Mouse (Mus musculus) kidney, embryonic 14.5 days (tissue): ENCODE results near the gene Strip1. TPM values are rescaled to one million over a fixed set of nuclear protein-coding genes. Genes with fewer than 3 reads are reported as not detected.

Source experiments
- ATAC-seq: fragments of 200-750 bp; cut with Nextera tagmentation; 2 replicates; pipeline ENCODE4 v1.8.0; 2017; ENCODE audit warnings: moderate number of reproducible peaks, mild to moderate bottlenecking, moderate TSS enrichment, moderate library complexity; ENCODE audit not compliant: low FRiP score, low TSS enrichment
- H3K27ac ChIP-seq: fragments of 300-500 bp; sonication (generic); 2 replicates; pipeline ENCODE4 v1.5.1; 2014; ENCODE audit warnings: low read depth, mild to moderate bottlenecking, low read length, moderate library complexity, mixed read lengths
- H3K27me3 ChIP-seq: fragments of 300-500 bp; sonication (generic); 2 replicates; pipeline ENCODE4 v1.6.1; 2014; ENCODE audit warnings: mild to moderate bottlenecking, low read length; ENCODE audit not compliant: control insufficient read depth, insufficient read depth
- H3K36me3 ChIP-seq: fragments of 300-500 bp; sonication (generic); 2 replicates; pipeline ENCODE4 v1.6.1; 2014; ENCODE audit warnings: low read length, mixed read lengths; ENCODE audit not compliant: control insufficient read depth, insufficient read depth
- H3K4me1 ChIP-seq: fragments of 300-500 bp; sonication (generic); 2 replicates; pipeline ENCODE4 v1.6.1; 2014; ENCODE audit warnings: low read length, mixed read lengths; ENCODE audit not compliant: control insufficient read depth, insufficient read depth
- H3K4me2 ChIP-seq: fragments of 300-500 bp; sonication (generic); replicated peaks from 2 replicates; pipeline ENCODE4 v1.6.1; 2014; ENCODE audit warnings: low read depth, mild to moderate bottlenecking, low read length
- H3K4me3 ChIP-seq: fragments of 300-500 bp; sonication (generic); 2 replicates; pipeline ENCODE4 v1.5.1; 2014; ENCODE audit warnings: mild to moderate bottlenecking, low read length
- H3K9ac ChIP-seq: fragments of 300-500 bp; sonication (generic); 2 replicates; pipeline ENCODE4 v1.6.1; 2014; ENCODE audit warnings: low read depth, mild to moderate bottlenecking, low read length, moderate library complexity
- H3K9me3 ChIP-seq: fragments of 300-500 bp; sonication (generic); 2 replicates; pipeline ENCODE4 v1.6.1; 2016; ENCODE audit warnings: low read length; ENCODE audit not compliant: control insufficient read depth
- WGBS: fragments of 180-500 bp; shearing (Covaris S2); extraction: QIAGEN DNeasy Blood & Tissue Kit; methylation state at CpG from one replicate; pipeline ENCODE4 v1.1.7; 2014; 5-methylcytosine and 5-hydroxymethylcytosine counted together
- polyA plus RNA-seq: library from polyadenylated mRNA; unstranded; fragments of >200 nt; fragmentation: Nextera tagmentation; extraction: Ambion mirVana; gene quantifications from 2 replicates; pipeline ENCODE4 v1.2.1, GENCODE M21; 2014

Gene Strip1
- polyA plus RNA-seq, 1 experiment from 2014 or later: 55.0 TPM

DNA sequence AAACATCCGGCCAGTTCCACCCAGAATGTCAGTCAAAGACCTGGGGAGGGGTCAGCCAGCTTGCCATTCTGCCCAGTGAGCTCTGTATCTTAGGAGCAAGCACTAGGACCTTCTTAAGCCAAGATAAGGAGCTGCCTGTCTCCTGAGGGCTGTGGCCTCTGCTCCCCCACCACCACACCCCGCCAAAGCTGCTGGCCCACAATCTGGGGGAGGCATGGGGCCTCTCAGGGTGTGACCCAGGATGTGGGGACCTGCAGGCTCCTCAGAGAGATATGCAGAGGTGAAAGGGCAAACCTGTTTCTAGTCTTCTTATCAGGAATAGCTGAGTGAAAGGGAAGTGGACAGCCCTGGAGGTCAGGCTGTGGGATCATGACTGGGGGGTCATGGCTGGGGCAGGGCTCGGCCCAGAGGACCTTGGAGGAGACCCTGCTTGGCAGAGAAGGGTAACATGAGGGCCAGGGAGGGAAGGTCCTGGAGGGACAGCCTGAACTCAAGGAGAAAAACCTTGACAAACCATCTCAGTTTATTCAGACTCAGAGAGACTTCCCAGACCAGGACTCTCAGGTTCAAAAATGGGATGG, 53.6 kb downstream of the Strip1 start:
- Histone ChIP-seq H3K4me2 (no peak overlapping the region), H3K36me3 (no peaks in the 10 kb centered on the region), H3K4me1 (0 out of 2 replicates have a peak, but pooled peaks cover 2% of the 10 kb centered on the region), H3K9me3 (no peaks in the 10 kb centered on the region), H3K27ac (no peak overlapping the region), H3K4me3 (no peak overlapping the region), H3K9ac (no peak overlapping the region), H3K27me3 (peaks cover 41% of the 10 kb centered on the region)
- no peak for ATAC-seq
- WGBS: 40% methylated on average over 3 of the region's 3 CpGs

DNA sequence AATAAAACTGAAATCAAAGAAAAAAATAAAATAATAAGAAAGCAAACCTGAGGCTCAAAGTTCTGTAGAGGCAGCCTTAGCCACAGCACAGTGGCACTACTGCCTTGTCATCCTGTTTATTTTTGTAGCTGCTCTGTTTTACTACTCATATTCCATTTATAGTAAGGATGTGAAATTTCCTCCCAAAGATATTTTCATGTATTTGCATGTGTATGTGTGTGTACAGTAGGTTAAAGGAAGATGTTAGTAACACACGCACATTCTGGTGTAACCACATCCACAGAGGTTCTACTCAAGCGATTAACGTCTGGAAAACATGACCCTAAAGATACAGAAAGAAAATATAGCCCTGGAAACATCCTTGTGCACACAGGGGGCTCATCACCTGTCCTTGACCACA, 54.7 kb downstream of the Strip1 start:
- Histone ChIP-seq H3K4me3 (no peak overlapping the region), H3K4me2 (no peak overlapping the region), H3K4me1 (no peaks in the 10 kb centered on the region), H3K9me3 (no peaks in the 10 kb centered on the region), H3K27me3 (peaks cover 32% of the 10 kb centered on the region), H3K27ac (no peak overlapping the region), H3K9ac (no peak overlapping the region), H3K36me3 (no peaks in the 10 kb centered on the region)
- ATAC-seq: no peak
- WGBS: 74% methylated on average over 3 of the region's 3 CpGs

DNA sequence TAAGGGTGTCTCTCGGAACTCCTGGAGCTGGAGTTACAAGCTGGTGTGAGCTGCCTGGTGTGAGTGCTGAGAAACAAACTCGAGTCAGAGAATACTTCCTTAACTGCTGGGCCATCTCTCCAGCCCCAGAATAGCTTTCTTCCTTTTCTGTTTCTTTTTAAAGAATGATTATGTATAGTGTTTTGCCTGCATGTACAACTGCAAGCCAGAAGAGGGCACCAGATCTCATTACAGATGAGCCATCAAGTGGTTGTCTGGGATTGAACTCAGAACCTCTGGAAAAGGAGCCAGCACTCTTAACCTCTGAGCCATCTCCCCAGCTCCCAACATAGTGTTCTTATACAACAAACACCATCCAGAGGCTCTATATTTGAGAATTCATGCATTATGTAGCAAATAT, 60.3 kb downstream of the Strip1 start:
- ATAC-seq: no peak
- Histone ChIP-seq H3K4me1 (no peaks in the 10 kb centered on the region), H3K27me3 (no peaks in the 10 kb centered on the region), H3K9me3 (no peaks in the 10 kb centered on the region), H3K4me2 (no peak overlapping the region), H3K36me3 (no peaks in the 10 kb centered on the region), H3K9ac (no peak overlapping the region), H3K4me3 (no peak overlapping the region), H3K27ac (no peak overlapping the region)
- WGBS: 45% methylated on average over 2 of the region's 2 CpGs

DNA sequence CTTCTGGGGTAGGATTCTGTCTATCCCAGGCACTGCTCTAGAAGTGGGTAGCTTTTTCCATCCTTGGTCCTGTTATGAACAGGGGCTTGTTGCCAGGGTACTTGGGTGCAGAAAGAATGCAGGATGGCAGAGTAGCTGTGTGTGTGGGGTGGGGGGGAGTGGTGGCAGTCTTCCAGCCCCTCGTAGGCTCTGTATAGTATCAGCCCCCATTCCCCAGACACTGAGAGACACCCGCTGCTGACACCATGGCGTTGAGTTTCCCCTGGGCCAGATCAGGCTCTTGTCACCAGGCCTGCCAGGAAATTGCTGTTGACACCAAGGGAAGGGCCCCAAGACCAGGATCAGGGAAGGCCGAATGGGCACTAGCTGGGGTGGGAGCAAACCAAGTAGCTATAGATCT, 62.8 kb downstream of the Strip1 start:
- H3K36me3 ChIP-seq: no peaks in the 10 kb centered on the region
- no peak overlapping the region for H3K9ac ChIP-seq
- H3K4me2 ChIP-seq: no peak overlapping the region
- 65% methylated on average over 4 of the region's 4 CpGs for WGBS
- no peak overlapping the region for H3K27ac ChIP-seq
- no peak for ATAC-seq
- no peaks in the 10 kb centered on the region for H3K4me1 ChIP-seq
- no peaks in the 10 kb centered on the region for H3K9me3 ChIP-seq
- no peaks in the 10 kb centered on the region; the same call in 1 of the 2 replicates for H3K27me3 ChIP-seq
- H3K4me3 ChIP-seq: no peak overlapping the region

DNA sequence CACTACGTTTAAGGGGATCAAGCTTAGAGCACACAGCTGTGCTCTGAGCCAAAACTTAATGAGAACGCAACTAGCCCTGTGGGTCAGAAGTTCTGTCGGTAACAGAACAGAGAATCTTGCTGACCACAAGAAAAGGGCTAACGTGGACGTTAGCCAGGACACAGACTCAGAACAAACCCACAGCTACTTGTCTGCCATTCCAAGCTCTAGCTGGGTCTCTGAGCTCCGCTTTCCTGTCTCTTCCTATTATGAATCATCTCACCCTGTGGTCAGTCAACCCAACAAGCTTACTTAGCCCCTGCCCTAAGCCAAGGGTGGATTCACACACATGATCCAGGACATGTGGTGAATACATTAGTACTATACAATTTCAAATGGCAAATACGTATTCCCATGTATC, 63.7 kb downstream of the Strip1 start:
- H3K4me3 ChIP-seq: no peak overlapping the region
- H3K27ac ChIP-seq: no peak overlapping the region
- no peak for ATAC-seq
- 67% methylated on average over 7 of the region's 7 CpGs for WGBS
- no peaks in the 10 kb centered on the region for H3K9me3 ChIP-seq
- H3K9ac ChIP-seq: no peak overlapping the region
- no peaks in the 10 kb centered on the region; the same call in 1 of the 2 replicates for H3K27me3 ChIP-seq
- no peaks in the 10 kb centered on the region for H3K36me3 ChIP-seq
- H3K4me2 ChIP-seq: no peak overlapping the region
- no peaks in the 10 kb centered on the region for H3K4me1 ChIP-seq

DNA sequence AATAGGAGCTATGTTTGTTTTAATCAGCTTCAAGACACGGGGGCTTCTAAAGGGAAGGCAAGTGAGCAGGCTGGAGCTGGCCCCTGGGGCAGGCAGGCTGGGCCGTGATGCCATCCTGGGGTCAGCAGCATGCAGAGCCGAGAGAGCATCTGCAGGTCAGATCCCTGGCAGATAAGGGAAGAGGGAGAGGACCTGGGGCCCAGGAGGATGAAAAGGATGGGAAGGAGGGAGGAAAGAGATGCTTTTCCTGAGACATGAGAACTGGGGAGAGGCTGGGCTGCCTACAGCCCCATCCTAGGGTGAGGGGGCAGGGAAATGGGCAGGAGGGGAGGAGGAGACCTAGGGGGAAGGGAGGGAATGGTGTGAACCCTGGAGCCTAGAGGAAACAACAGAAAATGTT, 66.2 kb downstream of the Strip1 start:
- Histone ChIP-seq H3K9me3 (no peaks in the 10 kb centered on the region), H3K4me2 (no peak overlapping the region), H3K9ac (no peak overlapping the region), H3K27ac (no peak overlapping the region), H3K4me3 (no peak overlapping the region), H3K27me3 (no peaks in the 10 kb centered on the region; the same call in none of the 2 replicates), H3K36me3 (no peaks in the 10 kb centered on the region), H3K4me1 (peaks cover 4% of the 10 kb centered on the region; the same call in 1 of the 2 replicates)
- 5% methylated on average over 3 of the region's 3 CpGs for WGBS
- no peak for ATAC-seq

DNA sequence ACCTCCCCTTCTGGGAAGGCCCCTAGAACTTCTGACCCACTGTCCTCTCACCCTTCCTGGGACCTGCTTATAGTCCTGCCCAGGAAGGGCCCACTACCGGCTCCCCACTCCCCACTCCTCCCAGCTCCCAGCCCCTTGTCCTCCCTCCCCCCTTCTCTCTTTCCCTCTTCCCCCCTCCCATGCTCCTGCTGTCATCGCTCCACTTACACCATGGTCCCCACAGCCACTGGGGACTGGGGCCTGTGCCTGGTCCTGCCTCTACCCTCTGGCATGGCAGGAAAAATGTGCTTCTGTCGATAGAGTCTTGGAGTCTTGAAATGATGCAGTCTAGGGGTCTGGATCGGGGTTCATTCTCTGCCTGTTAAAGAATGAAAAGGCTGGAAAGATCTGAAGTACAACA, 67.6 kb downstream of the Strip1 start:
- no peak overlapping the region for H3K9ac ChIP-seq
- H3K4me2 ChIP-seq: no peak overlapping the region
- no peak overlapping the region for H3K27ac ChIP-seq
- peaks cover under 1% of the 10 kb centered on the region for H3K27me3 ChIP-seq
- 48% methylated on average over 4 of the region's 4 CpGs for WGBS
- no peak overlapping the region for H3K4me3 ChIP-seq
- peaks cover 4% of the 10 kb centered on the region; the same call in 1 of the 2 replicates for H3K4me1 ChIP-seq
- no peak for ATAC-seq
- no peaks in the 10 kb centered on the region for H3K9me3 ChIP-seq
- H3K36me3 ChIP-seq: no peaks in the 10 kb centered on the region

DNA sequence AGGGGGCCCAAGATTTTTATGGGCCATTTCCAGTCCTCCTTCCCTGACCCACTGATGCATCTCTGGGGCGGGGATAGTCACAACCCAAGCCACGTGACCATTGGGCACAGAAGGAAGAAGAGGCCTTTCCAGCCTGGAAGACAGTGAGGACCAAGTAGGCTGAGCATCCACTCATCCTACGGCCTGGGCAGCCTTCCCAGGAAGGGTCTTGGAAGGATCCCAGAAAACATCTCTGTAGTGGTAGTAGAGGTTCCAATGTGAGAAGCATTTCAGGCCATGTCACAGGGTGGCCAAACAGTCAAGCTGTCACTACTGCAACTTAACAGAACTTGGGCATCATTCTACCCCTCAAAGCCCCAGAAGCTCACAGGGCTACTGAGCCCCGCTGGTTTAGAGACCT, 68.9 kb downstream of the Strip1 start:
- Histone ChIP-seq H3K4me1 (peaks cover 4% of the 10 kb centered on the region; the same call in 1 of the 2 replicates), H3K9ac (no peak overlapping the region), H3K4me2 (no peak overlapping the region), H3K9me3 (no peaks in the 10 kb centered on the region), H3K27ac (no peak overlapping the region), H3K36me3 (no peaks in the 10 kb centered on the region), H3K4me3 (no peak overlapping the region), H3K27me3 (peaks cover 11% of the 10 kb centered on the region)
- ATAC-seq: 0 out of 2 replicates have a peak, but pooled peaks have one; percentile 11
- 45% methylated on average over 4 of the region's 4 CpGs for WGBS
